Mouse (Mus musculus): ENCODE measurements at regions not wholly inside any gene's neighbourhood (a gene's known extent, or its start where the extent isn't known, plus 50 kb on each side); places are given as distances from the start of the nearest gene placed in this dataset.

DNA sequence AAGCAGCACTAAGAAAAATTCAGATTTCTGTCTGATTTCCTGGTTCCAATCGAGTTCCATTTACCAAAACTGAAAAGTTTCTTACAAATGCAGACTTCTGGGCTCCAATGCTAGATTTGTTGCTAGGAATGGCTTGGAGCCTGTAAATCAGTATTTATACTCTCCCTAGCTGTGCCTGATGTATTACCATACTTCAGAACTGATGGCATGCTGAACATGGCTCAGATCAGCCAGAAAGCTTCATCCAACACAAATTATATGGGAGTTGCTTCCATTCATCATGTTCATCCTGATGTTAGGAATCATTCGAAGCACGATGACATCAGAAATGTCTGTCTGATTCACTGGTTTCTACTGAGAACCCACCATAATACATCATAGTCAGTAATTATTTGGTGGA is 253.3 kb downstream of the Arl4a start:
- Histone ChIP-seq H3K4me3 (ENCODE audit: control insufficient read depth in 1 of 2, insufficient read depth in 1 of 2, low read depth in 1 of 2, low read length in 2 of 2) (no peak overlapping the region), H3K4me1 (ENCODE audit: control insufficient read depth in 2 of 2, insufficient read depth in 2 of 2, low read length in 2 of 2) (no peaks in the 10 kb centered on the region), H3K36me3 (ENCODE audit: control insufficient read depth, insufficient read depth, low read length) (no peaks in the 10 kb centered on the region), H3K4me2 (ENCODE audit: low read length) (no peak overlapping the region), H3K9me3 (ENCODE audit: control insufficient read depth, low read length) (no peaks in the 10 kb centered on the region), H3K27me3 (ENCODE audit: control insufficient read depth, insufficient read depth, low read length) (no peaks in the 10 kb centered on the region), H3K27ac (replicated peaks in 1 of 2; ENCODE audit: control insufficient read depth in 1 of 2, insufficient read depth in 1 of 2, low read depth in 2 of 2, low read length in 2 of 2) (no peak overlapping the region), H3K9ac (ENCODE audit: low read length) (no peak overlapping the region)
- no peak for ATAC-seq (ENCODE audit: insufficient number of reproducible peaks, insufficient read depth, low FRiP score, low read depth)
- 89% methylated on average over 3 of the region's 3 CpGs for WGBS

DNA sequence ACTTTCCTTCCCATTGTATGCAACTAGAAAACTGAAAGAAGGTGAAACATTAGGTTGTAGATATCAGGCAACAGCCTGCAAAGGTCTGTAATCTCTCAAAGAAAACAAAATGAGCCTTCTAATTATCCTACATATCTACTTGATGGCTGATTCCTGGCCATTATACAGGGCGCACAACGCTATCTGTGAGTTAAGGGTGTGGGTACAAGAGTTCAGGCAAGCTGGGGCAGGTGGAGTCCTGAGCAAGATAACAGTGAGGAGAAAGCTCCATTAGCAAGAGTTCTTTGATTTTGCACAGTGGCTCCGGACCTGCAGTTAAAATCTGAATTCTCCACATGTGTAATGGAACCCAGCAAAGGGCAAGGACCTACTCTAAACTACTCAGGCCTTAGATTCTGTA is 261.7 kb downstream of the Arl4a start:
- no peak for ATAC-seq (ENCODE audit: insufficient number of reproducible peaks, insufficient read depth, low FRiP score, low read depth)
- H3K27me3 ChIP-seq (ENCODE audit: control insufficient read depth, insufficient read depth, low read length), result no peaks in the 10 kb centered on the region
- H3K9ac ChIP-seq (ENCODE audit: low read length), result no peak overlapping the region
- H3K36me3 ChIP-seq (ENCODE audit: control insufficient read depth, insufficient read depth, low read length), result no peaks in the 10 kb centered on the region
- no peaks in the 10 kb centered on the region for H3K4me1 ChIP-seq (ENCODE audit: control insufficient read depth in 2 of 2, insufficient read depth in 2 of 2, low read length in 2 of 2)
- WGBS, result 43% methylated on average over 3 of the region's 3 CpGs
- no peak overlapping the region for H3K27ac ChIP-seq (replicated peaks in 1 of 2; ENCODE audit: control insufficient read depth in 1 of 2, insufficient read depth in 1 of 2, low read depth in 2 of 2, low read length in 2 of 2)
- H3K4me3 ChIP-seq (ENCODE audit: control insufficient read depth in 1 of 2, insufficient read depth in 1 of 2, low read depth in 1 of 2, low read length in 2 of 2), result no peak overlapping the region
- H3K9me3 ChIP-seq (ENCODE audit: control insufficient read depth, low read length), result no peaks in the 10 kb centered on the region
- H3K4me2 ChIP-seq (ENCODE audit: low read length), result no peak overlapping the region

DNA sequence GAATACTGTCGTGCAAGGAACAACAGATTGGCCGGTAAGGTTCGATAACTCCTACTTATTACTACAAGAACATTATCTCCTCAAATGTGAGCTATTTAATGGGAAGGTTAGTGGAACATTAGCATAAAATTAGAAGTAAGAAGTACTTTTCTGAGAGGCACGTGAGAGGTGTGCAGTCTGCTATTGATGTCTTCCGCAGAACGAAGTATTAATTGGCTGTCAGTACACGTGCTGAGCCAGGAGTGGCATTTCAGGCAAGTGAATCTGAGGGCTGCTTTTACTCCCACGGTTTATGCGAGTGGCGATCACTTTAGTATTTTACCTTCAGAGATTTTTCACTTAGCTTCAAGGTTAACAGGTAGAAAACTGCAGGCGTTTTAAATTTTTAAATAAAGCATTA is 270.8 kb downstream of the Arl4a start:
- Histone ChIP-seq H3K36me3 (ENCODE audit: control insufficient read depth, insufficient read depth, low read length) (no peaks in the 10 kb centered on the region), H3K4me3 (ENCODE audit: control insufficient read depth in 1 of 2, insufficient read depth in 1 of 2, low read depth in 1 of 2, low read length in 2 of 2) (no peak overlapping the region), H3K9ac (ENCODE audit: low read length) (no peak overlapping the region), H3K9me3 (ENCODE audit: control insufficient read depth, low read length) (no peaks in the 10 kb centered on the region), H3K4me1 (ENCODE audit: control insufficient read depth in 2 of 2, insufficient read depth in 2 of 2, low read length in 2 of 2) (no peaks in the 10 kb centered on the region), H3K27ac (replicated peaks in 1 of 2; ENCODE audit: control insufficient read depth in 1 of 2, insufficient read depth in 1 of 2, low read depth in 2 of 2, low read length in 2 of 2) (no peak overlapping the region), H3K27me3 (ENCODE audit: control insufficient read depth, insufficient read depth, low read length) (no peaks in the 10 kb centered on the region), H3K4me2 (ENCODE audit: low read length) (no peak overlapping the region)
- 85% methylated on average over 11 of the region's 11 CpGs for WGBS
- ATAC-seq (ENCODE audit: insufficient number of reproducible peaks, insufficient read depth, low FRiP score, low read depth), result no peak

DNA sequence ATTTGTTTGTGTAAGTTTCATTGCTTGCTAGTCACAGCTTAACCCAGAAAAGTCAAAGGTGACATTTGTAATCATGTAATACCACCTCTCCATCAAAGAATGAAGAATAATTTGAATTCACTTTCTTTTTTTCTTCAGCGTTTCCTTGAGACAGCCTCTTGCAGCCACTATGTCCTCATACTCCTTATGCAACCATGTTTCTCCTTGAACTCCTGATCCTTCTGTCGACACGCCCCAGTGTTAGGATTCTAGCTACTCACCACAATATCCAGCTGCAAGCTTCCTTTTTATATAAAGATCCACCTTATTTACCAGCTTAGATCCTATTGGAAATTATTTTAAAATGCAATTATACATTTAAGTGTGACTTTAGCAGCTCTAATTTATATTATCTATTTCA is 274.3 kb downstream of the Arl4a start:
- no peaks in the 10 kb centered on the region for H3K9me3 ChIP-seq (ENCODE audit: control insufficient read depth, low read length)
- H3K27me3 ChIP-seq (ENCODE audit: control insufficient read depth, insufficient read depth, low read length), result no peaks in the 10 kb centered on the region
- no peak overlapping the region for H3K4me3 ChIP-seq (ENCODE audit: control insufficient read depth in 1 of 2, insufficient read depth in 1 of 2, low read depth in 1 of 2, low read length in 2 of 2)
- WGBS, result 70% methylated on average over 3 of the region's 3 CpGs
- ATAC-seq (ENCODE audit: insufficient number of reproducible peaks, insufficient read depth, low FRiP score, low read depth), result no peak
- no peak overlapping the region for H3K27ac ChIP-seq (replicated peaks in 1 of 2; ENCODE audit: control insufficient read depth in 1 of 2, insufficient read depth in 1 of 2, low read depth in 2 of 2, low read length in 2 of 2)
- no peaks in the 10 kb centered on the region for H3K36me3 ChIP-seq (ENCODE audit: control insufficient read depth, insufficient read depth, low read length)
- no peak overlapping the region for H3K4me2 ChIP-seq (ENCODE audit: low read length)
- H3K9ac ChIP-seq (ENCODE audit: low read length), result no peak overlapping the region
- H3K4me1 ChIP-seq (ENCODE audit: control insufficient read depth in 2 of 2, insufficient read depth in 2 of 2, low read length in 2 of 2), result no peaks in the 10 kb centered on the region

GRCm38 (mm10) chr12:39761946-39762345 is 275.9 kb downstream of the Arl4a start:
- H3K36me3 ChIP-seq (ENCODE audit: control insufficient read depth, insufficient read depth, low read length), result no peaks in the 10 kb centered on the region
- WGBS, result 65% methylated on average over 5 of the region's 5 CpGs
- H3K9me3 ChIP-seq (ENCODE audit: control insufficient read depth, low read length), result no peaks in the 10 kb centered on the region
- no peaks in the 10 kb centered on the region for H3K27me3 ChIP-seq (ENCODE audit: control insufficient read depth, insufficient read depth, low read length)
- no peak for ATAC-seq (ENCODE audit: insufficient number of reproducible peaks, insufficient read depth, low FRiP score, low read depth)
- H3K4me3 ChIP-seq (ENCODE audit: control insufficient read depth in 1 of 2, insufficient read depth in 1 of 2, low read depth in 1 of 2, low read length in 2 of 2), result no peak overlapping the region
- H3K4me1 ChIP-seq (ENCODE audit: control insufficient read depth in 2 of 2, insufficient read depth in 2 of 2, low read length in 2 of 2), result no peaks in the 10 kb centered on the region
- H3K4me2 ChIP-seq (ENCODE audit: low read length), result no peak overlapping the region
- no peak overlapping the region for H3K9ac ChIP-seq (ENCODE audit: low read length)
- H3K27ac ChIP-seq (replicated peaks in 1 of 2; ENCODE audit: control insufficient read depth in 1 of 2, insufficient read depth in 1 of 2, low read depth in 2 of 2, low read length in 2 of 2), result no peak overlapping the region

DNA sequence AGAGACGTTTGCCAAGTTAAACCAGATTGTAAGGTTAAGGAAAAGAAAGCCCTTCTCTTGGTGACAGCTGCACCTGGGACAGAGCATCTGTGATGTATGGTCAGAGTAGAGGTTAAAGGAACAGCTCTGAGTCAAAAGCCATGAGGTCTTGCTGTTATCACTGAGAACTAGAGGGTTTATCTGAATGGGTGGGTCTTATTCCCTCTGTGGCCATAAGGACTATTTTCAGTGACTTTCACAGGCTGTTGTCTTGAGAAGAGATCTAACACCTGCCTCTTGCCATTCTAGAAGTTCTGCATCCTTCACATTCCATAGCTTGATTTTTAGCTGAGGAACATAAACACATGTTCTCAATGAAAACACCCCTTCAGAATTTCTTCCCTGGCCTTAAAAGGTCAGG is 276.5 kb downstream of the Arl4a start:
- H3K27ac ChIP-seq (replicated peaks in 1 of 2; ENCODE audit: control insufficient read depth in 1 of 2, insufficient read depth in 1 of 2, low read depth in 2 of 2, low read length in 2 of 2), result no peak overlapping the region
- H3K4me1 ChIP-seq (ENCODE audit: control insufficient read depth in 2 of 2, insufficient read depth in 2 of 2, low read length in 2 of 2), result no peaks in the 10 kb centered on the region
- no peaks in the 10 kb centered on the region for H3K27me3 ChIP-seq (ENCODE audit: control insufficient read depth, insufficient read depth, low read length)
- 45% methylated on average over 1 of the region's 1 CpGs for whole genome bisulfite sequencing
- H3K9me3 ChIP-seq (ENCODE audit: control insufficient read depth, low read length), result no peaks in the 10 kb centered on the region
- ATAC-seq (ENCODE audit: insufficient number of reproducible peaks, insufficient read depth, low FRiP score, low read depth), result no peak
- H3K4me3 ChIP-seq (ENCODE audit: control insufficient read depth in 1 of 2, insufficient read depth in 1 of 2, low read depth in 1 of 2, low read length in 2 of 2), result no peak overlapping the region
- H3K9ac ChIP-seq (ENCODE audit: low read length), result no peak overlapping the region
- H3K36me3 ChIP-seq (ENCODE audit: control insufficient read depth, insufficient read depth, low read length), result no peaks in the 10 kb centered on the region
- H3K4me2 ChIP-seq (ENCODE audit: low read length), result no peak overlapping the region

DNA sequence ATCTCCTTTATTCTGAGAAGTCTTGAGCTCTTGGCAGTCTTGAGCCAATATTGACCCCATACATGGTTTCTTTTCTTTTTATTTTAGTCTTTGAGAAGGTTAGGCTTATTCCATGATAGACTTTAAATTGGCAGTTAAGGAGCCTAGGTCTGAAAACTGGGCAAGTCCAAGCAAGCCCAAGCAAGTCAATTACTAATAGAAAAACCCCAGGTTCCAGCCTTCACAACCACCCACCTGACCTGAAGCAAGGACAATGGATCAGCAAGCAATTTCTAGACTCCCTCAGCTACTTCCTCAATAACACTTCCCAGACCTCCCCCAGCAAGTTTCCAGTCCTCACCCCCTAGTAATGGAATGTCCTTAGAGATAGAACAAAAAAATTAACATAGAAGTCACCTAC is 279.9 kb downstream of the Arl4a start:
- no peaks in the 10 kb centered on the region for H3K36me3 ChIP-seq (ENCODE audit: control insufficient read depth, insufficient read depth, low read length)
- ATAC-seq (ENCODE audit: insufficient number of reproducible peaks, insufficient read depth, low FRiP score, low read depth), result no peak
- H3K27me3 ChIP-seq (ENCODE audit: control insufficient read depth, insufficient read depth, low read length), result no peaks in the 10 kb centered on the region

GRCm38 (mm10) chr12:39751850-39752249 is 286.0 kb downstream of the Arl4a start:
- no peaks in the 10 kb centered on the region for H3K27me3 ChIP-seq (ENCODE audit: control insufficient read depth, insufficient read depth, low read length)
- H3K9me3 ChIP-seq (ENCODE audit: control insufficient read depth, low read length), result no peaks in the 10 kb centered on the region
- H3K9ac ChIP-seq (ENCODE audit: low read length), result no peak overlapping the region
- H3K4me1 ChIP-seq (ENCODE audit: control insufficient read depth in 2 of 2, insufficient read depth in 2 of 2, low read length in 2 of 2), result no peaks in the 10 kb centered on the region; a peak in 1 of 4 replicates
- no peak for ATAC-seq (ENCODE audit: insufficient number of reproducible peaks, insufficient read depth, low FRiP score, low read depth)
- H3K36me3 ChIP-seq (ENCODE audit: control insufficient read depth, insufficient read depth, low read length), result no peaks in the 10 kb centered on the region
- H3K27ac ChIP-seq (replicated peaks in 1 of 2; ENCODE audit: control insufficient read depth in 1 of 2, insufficient read depth in 1 of 2, low read depth in 2 of 2, low read length in 2 of 2), result no peak overlapping the region
- no peak overlapping the region for H3K4me2 ChIP-seq (ENCODE audit: low read length)
- H3K4me3 ChIP-seq (ENCODE audit: control insufficient read depth in 1 of 2, insufficient read depth in 1 of 2, low read depth in 1 of 2, low read length in 2 of 2), result no peak overlapping the region
- 79% methylated on average over 5 of the region's 5 CpGs for WGBS

More for the DNA sequence above, 279.9 kb downstream of the Arl4a start:
- Histone ChIP-seq H3K4me3 (ENCODE audit: control insufficient read depth in 1 of 2, insufficient read depth in 1 of 2, low read depth in 1 of 2, low read length in 2 of 2) (no peak overlapping the region), H3K27ac (replicated peaks in 1 of 2; ENCODE audit: control insufficient read depth in 1 of 2, insufficient read depth in 1 of 2, low read depth in 2 of 2, low read length in 2 of 2) (no peak overlapping the region), H3K9me3 (ENCODE audit: control insufficient read depth, low read length) (no peaks in the 10 kb centered on the region), H3K4me2 (ENCODE audit: low read length) (no peak overlapping the region), H3K9ac (ENCODE audit: low read length) (no peak overlapping the region), H3K4me1 (ENCODE audit: control insufficient read depth in 2 of 2, insufficient read depth in 2 of 2, low read length in 2 of 2) (no peaks in the 10 kb centered on the region; a peak in 1 of 4 replicates)

Measured in heart, embryonic 14.5 days (tissue).